In the genomic region with DNA sequence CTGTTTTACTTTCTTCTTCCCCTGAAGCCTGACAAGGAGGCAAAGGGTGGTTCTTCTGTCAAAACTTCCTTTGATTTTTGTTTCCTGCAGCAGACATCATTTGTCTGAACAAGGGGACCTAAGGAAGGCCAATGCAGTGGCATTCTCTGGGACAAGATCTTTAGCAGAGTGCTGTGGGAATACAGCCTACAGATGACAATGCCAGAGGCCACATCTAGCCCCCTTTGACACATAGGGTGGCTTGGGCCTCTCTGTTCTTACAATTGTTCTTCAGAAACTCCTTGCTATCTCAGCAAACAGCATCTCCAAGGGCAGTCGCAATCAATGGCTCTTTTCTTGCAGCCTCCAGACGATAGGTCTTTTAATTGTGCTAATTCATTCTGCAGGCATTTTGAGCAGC, we compare ENCODE assay signal across 12 mouse cellular contexts. TPM values are rescaled to one million over a fixed set of nuclear protein-coding genes. Genes with fewer than 3 reads are reported as not detected.
"Had no signal": no experiment of that assay in that cellular context is flagged by ENCODE, and none has a peak within 500 bp of the region (broad histone marks: within the 10 kb centered on the region; RNA-seq: fewer than 3 reads in every experiment).

No protein-coding gene starts in this region.

- H3K36me3 ChIP-seq: kidney, embryonic 15.5 days; limb, embryonic 10.5 days; liver, embryonic 15.5 days; neural tube, embryonic 12.5 days had no signal

- DNase-seq: kidney, adult 2 months; kidney, postnatal 14 days; lung, embryonic 14.5 days; lung, postnatal 10 days; lung, postnatal 4 days; thymus, postnatal 36 days had no signal

- H3K4me3 ChIP-seq: kidney, embryonic 15.5 days; limb, embryonic 10.5 days; liver, embryonic 15.5 days; myocyte; neural tube, embryonic 12.5 days had no signal

- H3K9ac ChIP-seq: kidney, embryonic 15.5 days; liver, embryonic 15.5 days; lung, embryonic 14.5 days; neural tube, embryonic 12.5 days had no signal

- H3K4me1 ChIP-seq: kidney, embryonic 15.5 days; liver, embryonic 15.5 days; neural tube, embryonic 12.5 days had no signal

- H3K27ac ChIP-seq: kidney, embryonic 15.5 days; limb, embryonic 10.5 days; liver, embryonic 15.5 days; neural tube, embryonic 12.5 days had no signal

- H3K27me3 ChIP-seq: kidney, embryonic 15.5 days; liver, embryonic 15.5 days; neural tube, embryonic 12.5 days had no signal

- H3K9me3 ChIP-seq: kidney, embryonic 15.5 days; limb, embryonic 10.5 days; liver, embryonic 15.5 days; neural tube, embryonic 12.5 days had no signal

- H3K4me2 ChIP-seq: kidney, embryonic 15.5 days; liver, embryonic 11.5 days; liver, embryonic 15.5 days; lung, embryonic 14.5 days; neural tube, embryonic 12.5 days had no signal

RNA-seq across cellular contexts. Expression of a gene that starts 23.9 kb away (rescaled TPM):
- polyA plus RNA-seq: lung, embryonic 14.5 days; myocyte had no signal
